Mouse (Mus musculus): Measurements from ENCODE around the gene Pp2d1.

The Pp2d1 gene

DNA sequence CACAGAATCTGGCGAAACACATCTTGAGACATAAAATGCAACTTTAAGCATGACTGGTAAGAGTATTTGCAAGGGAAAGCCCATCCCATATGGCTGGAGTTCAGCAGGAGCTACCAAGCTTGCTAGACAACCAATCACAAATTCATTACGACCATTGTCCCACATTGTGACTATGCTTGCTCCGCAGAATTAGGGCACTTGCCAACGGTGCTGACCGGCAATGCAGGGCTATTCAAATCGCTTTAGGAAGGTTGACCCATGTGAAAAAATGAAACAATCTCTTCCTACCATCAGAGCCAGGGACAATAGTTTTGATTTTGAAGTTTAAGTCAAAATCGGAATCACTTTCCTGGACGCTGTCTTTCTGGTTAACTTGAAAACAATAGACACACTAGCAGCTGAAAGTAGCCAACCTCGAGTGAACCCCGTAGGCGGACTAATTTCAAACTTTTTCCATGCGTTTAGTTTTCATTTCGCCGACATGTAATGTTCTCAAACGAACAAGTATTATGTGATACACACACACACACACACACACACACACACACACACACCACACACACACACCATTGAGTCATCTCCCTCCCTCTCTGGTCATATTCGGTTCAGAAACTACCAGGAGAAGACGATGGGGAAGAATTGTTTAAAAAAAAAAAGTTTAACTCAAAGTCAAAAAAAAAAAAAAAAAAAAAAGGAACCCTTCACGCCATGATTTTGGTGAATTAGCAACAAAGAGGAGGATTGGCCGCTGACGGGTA lies 27.1 kb upstream of the Pp2d1 start, which contains the start of gene Kat2b:
Gene Kat2b (plus strand): TSS at position 701 of the 758 bp plus-strand sequence.
- DNase-seq (ENCODE audit: low spot score in 2 of 2), result peak in 1 of 2 experiments; percentile 30

DNA sequence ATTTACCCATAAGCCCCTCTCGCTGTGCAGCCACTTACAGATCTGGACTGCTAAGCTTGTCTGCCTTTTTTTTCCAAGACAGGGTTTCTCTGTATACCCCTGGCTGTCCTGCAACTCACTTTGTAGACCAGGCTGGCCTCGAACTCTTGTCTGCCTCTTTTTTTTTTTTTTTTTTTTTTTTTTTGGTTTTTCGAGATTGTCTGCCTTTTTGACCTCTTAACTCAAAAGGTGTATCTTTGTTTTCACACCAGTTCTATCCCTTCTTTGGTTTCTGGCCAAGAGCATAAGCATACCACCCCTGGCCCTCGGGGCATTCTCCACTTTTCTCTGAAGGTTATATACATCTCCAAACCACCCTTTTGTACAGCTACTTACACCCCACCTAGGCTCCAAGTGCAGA lies 25.6 kb upstream of the Pp2d1 start:
- DNase-seq (ENCODE audit: low spot score in 2 of 2), result no peak

DNA sequence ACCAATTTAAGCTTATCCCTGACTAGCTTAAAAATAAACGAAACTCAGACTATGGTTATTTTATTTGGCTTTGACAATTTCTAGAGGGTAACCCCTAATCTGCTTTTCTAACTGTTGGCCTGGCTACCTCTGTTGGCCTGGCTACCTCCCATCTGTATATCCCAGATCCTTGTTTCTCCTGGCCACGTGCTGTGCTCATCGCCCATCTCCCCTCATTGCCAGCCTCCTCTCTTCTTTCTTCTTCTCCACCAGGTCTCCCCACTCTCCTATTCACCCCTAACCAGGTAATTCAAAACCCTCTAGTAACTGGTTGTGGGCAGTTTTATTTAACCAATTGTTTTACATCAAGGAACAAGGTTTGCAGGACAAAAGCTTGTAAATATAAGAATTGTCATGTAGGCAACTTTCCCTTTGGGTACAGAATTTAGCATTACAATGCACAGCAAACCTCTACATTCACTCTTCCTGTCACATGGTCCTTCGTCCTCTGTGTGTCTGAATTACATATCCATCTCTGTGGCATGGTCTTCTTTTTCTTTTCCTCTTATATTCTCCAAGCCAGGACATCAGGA lies 22.3 kb upstream of the Pp2d1 start:
- DNase-seq (ENCODE audit: low spot score in 2 of 2), result no peak

DNA sequence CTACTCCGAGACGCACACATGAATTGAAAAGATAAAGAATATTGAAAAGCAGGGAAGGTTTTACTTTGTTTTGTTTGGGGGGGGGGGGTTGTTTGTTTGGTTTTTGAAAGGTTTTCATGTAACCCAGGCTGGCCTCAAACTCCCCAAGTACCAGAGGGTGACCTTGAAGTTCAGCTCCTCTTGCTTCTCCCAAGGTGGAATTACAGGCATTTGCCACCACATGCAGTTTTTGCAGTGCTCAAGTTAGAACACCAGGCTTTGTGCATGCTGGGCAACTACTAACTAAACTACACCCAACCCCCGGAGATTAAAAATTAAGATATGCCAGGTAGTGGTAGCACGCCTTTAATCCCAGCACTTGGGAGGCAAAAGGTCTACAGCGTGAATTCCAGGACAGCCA lies 20.4 kb upstream of the Pp2d1 start:
- no peak for DNase-seq (ENCODE audit: low spot score in 2 of 2)

DNA sequence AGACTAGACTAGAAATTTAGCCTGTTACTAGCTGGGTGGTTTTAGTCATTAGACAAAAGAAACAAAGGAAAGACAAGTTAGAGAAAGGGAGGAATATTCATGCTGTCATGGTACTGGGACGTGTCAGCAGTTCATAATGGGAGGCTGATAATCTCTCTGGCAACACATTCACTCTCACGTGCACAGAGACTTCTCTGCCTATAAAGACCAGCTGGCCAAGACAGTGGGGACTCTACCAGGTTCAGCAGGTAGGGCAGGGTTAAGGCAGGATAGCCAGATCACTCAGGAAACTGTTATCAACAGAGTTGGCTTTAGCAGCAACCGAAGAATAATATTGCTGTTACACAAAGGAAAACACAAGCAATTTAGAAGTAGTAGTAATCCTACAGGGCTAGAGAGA lies 18.2 kb upstream of the Pp2d1 start:
- no peak for DNase-seq (ENCODE audit: low spot score in 2 of 2)

DNA sequence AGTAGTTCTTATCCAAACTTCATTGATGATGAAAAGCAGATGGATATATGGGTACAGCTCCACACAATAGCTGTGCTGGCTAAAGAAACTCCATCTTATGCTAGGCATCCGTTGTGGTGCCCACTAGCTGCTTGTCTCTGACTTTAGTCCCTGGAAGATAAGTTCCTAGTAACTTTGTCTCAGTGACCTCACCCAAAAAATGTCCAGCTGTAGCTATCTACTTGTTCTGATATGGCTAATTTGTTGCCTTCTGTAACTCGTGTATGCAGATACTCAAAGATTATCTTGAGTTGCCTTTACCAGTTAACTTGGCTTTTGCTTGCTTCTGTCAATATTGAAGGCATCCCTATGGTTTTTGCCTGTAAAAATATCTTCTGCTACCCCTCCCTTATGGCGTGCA lies 15.6 kb upstream of the Pp2d1 start:
- no peak for DNase-seq (ENCODE audit: low spot score in 2 of 2)

DNA sequence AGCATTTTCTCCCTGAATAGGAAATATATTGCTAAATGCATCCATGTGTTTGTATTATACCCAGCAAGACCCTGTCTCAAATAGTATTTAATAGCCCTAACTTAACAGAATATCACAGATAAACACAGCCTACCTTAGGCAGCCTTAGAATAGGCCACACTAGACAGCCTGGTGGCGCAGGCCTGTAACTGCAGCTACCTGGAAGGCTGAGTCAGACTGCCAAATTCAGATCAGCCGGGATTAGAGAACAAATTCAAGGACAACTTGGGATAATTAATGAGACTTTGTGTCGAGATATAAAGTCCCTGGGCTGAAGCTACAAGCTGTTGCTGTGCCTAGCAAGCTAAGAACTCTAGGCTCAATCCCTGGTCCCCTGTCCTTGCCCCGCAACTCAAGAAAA lies 14.8 kb upstream of the Pp2d1 start:
- no peak for DNase-seq (ENCODE audit: low spot score in 2 of 2)

DNA sequence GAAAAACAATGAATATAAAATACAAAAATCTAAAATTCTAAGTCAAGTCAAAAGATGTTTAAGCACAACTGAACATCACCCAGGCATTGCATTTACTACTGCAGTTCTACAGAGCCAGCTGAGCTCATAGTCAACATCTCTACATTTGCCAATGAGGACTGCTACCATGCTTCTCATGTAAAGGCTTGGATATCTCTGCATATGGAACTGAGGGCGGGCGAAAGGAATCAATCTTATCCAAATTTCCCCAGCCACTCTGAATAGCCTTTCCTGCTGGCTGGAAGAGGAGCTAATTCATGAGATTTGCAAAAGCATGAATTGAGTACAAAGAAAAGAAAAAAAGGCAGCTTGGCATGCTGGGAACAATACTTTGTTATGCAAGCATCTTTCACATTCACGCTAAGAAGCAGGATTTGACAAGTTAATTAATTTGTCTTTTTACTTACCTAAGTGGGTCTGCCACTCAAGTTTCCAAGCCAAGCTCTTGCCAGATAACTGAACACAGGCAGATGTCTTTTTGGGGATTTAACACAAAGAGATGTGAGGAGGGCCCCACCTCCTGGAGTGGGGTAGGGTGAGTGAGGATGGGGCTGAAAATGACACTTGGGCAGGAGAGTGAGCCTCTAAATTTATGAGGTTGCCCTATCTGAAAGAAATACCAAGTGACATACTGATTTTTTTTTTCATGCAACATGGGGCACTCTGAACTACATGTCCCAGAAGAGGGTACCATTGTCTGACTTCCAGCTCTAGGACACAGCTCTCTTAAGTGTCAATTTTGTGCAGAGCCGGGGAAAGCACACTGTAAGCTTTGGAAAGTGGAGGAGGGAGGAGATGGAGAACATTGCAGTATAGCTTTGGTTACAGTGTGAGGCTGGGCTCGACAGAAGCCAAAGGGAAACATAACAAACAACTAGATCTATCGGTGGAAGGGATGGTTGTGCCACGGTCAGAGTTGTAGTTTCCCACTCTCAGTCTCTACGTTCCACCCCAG lies 12.4 kb upstream of the Pp2d1 start:
- no peak for DNase-seq (ENCODE audit: low spot score in 2 of 2)

DNA sequence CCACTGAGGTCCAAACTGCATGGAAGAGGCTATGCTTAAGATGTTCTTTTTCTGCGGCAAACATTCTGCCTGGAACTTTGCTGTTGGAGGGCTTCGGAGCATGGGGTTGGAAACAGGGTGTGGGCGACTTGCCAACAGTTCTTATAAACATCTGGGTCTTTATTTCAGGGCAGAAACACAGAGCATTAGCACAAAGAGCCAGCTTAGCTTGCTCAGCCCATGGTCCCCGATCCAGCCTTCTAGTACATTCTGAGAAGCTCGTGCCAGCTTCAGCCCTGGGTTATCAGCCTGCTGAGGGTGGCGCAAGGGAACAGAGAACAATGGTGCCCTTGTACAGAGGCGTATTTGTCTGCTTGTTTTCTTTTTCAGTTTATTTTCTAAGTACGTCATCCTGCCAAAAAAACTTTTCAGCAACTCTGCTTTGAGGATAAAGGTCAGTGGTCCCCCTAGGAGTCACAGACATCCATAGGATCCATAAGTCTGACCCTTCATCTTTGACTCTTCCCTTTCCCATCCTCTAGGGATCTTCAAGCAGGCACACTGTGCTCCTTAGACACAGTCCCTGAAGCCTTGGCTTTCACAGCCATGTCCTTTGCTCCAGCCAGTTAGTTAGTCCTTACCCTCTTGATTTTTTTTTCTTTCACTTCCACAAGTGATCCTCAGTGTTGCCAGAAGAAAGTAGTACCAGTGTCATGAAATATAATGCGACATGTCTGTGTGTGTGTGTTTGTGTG lies 4.5 kb upstream of the Pp2d1 start:
- DNase-seq (ENCODE audit: low spot score in 2 of 2), result peak in 1 of 2 experiments; percentile 18

DNA sequence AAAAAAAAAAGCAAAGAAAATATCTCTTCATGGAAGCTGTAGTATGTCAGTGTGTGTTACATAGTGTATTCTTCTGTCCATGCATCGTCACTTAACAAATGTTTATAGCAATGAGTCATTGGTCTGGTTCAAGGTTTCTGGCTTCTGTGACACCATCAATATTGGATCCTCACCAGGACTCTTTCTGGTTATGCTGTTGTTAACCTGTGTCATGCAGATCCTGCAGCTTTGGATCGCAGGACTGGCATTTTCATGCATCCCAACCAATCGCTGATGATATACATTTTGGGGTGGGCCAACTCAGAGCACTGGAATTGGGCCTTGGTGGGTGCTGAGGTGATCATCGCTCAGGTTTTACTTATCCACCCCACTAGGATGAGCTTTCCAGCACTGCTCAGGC lies 3.3 kb upstream of the Pp2d1 start:
- DNase-seq (ENCODE audit: low spot score in 2 of 2), result no peak

DNA sequence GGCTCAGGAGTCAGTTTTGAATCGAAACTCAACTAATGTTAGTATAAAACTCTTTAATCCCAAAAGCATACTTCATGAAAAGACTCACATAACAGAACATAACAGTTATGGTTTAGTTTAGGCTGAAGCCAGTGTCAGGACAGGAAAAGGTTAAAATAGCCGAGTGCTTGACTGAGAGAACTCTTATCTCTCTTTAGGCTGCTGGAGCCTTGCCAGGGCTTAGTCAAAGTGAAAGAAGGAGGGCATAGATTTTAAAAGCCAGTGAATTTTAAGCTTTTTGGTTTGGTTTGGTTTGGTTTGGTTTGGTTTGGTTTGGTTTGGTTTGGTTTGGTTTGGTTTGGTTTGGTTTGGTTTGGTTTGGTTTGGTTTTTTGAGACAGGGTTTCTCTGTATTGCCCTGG lies 6.8 kb downstream of the Pp2d1 start:
- DNase-seq (ENCODE audit: low spot score in 2 of 2), result no peak

DNA sequence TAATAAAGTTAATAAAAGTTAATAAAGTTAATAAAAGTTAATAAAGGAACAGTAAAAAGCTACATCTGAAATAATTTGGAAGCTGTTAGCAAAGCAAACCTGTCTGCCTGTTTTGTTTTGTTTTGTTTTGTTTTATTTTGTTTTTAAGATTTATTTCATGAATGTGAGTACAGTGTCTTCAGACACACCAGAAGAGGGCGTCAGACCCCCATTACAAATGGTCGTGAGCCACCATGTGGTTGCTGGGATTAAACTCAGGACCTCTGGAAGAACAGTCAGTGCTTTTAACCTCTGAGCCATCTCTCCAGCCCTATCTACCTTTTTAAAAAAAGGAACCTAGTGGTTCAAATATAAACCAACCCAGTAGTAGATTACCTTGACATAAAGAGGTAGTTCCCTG lies 8.1 kb downstream of the Pp2d1 start:
- DNase-seq (ENCODE audit: low spot score in 2 of 2), result no peak

DNA sequence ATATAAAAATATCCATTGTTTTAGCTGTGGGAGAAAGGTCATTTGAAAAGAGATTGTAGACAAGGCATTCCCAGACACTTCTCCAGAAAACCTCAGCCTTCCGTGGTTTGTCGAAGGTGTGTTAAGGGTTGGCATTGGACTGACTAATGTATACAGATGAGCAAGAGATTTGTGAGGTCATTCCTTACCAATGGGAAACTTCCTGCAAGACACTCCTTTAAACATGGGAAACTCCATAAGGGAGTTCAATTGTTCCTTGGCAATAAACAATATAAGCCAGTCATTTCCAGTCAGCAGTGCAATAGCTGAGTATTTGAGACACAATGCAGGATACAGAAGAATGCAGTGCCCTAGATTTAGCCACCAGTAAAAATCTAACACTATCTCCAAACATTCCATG lies 11.2 kb downstream of the Pp2d1 start:
- no peak for DNase-seq (ENCODE audit: low spot score in 2 of 2)

DNA sequence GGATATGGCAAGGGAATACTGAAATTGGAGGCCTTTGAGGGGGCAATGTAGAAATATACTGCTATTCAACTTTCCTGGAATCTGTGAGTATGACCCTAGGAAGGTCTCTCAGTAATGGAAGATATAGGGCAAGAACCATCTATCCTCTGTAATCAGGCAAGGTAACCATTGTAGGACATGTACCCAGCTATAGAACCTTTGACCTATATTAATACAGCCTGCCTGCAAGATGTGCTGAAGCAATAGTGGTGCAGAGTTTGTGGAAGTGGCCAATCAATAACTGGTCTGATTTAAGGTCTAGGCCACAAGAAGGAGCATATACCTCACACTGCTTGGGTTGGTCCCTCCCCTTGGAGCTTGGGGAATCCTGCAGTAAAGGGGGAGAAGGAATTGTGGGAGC lies 18.7 kb downstream of the Pp2d1 start:
- no peak for DNase-seq (ENCODE audit: low spot score in 2 of 2)

DNA sequence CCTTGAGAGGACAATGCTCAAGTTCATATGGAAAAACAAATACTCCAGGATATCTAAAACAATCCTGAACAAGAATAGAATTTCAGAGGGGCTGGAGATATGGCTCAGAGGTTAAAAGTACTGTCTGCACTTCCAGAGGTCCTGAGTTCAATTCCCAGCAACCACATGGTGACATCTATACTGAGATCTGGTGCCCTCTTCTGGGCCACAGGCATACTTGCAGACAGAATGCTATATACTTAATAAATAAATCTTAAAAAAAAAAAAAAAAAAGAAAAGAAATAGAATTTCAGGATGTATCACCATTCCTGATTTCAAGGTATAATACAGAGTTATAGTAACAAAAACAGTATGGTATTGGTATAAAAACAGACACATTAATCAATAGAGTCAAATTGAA lies 19.9 kb downstream of the Pp2d1 start:
- no peak for DNase-seq (ENCODE audit: low spot score in 2 of 2)

DNA sequence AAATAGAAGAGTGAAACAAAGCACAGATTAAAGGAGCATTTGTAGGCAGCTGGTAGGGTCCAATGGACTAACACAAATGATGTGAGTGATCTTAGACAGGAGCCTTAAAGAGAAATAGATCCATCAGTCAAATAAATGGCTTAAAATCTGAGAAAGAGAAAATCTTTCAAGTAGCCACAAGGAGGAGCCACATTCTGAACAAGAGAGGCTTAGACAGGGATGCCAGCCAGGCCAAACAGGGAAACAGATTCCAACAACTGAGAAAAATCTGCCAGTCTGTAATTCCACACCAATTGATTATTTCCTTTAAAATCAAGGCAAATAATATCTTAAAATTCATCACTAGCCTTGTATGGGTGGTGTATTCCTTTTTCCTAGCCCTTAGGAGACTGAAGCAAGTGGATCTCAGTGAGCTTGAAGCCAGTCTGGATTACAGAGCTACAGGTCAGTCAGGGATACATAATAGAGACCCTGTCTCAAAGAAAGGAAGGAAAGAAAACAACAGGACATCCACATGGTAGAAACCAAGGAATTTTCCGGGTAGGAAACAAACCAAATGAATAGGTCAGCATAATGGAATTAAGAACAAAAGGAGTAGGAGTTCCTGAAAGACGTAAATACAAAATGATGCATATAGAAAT lies 26.8 kb downstream of the Pp2d1 start:
- no peak for DNase-seq (ENCODE audit: low spot score in 2 of 2)

DNA sequence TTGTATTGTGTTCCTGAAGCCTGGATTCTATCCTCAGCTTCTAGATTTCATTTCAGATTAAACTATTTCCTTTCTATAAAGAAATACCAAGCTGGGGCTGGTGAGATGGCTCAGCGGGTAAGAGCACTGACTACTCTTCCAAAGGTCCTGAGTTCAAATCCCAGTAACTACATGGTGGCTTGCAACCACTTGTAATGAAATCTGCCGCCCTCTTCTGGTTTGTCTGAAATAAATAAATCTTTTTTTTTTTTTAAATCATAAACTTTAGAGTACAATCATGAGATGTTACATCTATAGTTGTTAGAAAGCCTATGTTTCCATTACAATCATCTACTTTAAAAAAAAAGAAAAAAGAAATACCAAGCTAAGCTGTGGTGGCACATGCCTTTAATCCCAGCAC lies 36.3 kb downstream of the Pp2d1 start:
- DNase-seq (ENCODE audit: low spot score in 2 of 2), result no peak

DNA sequence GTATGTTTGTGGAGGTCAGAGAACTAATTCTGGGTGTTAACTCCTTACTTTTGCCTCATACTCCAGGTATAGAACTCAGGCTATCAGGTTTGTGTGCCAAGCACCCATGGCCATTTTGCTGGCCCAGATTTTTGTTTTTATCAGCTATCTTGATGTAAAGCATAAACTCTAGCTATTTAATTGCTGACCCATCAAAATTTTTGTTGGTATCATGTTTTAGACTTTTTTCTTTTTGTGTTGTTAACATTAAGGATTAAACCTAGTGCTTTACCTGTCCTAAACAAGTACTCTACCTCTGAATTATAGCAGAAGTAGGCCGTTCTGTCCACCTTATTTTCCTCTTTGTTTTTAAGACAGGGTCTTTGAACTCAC lies 50.3 kb downstream of the Pp2d1 start:
- DNase-seq (ENCODE audit: low spot score in 2 of 2), result no peak

DNA sequence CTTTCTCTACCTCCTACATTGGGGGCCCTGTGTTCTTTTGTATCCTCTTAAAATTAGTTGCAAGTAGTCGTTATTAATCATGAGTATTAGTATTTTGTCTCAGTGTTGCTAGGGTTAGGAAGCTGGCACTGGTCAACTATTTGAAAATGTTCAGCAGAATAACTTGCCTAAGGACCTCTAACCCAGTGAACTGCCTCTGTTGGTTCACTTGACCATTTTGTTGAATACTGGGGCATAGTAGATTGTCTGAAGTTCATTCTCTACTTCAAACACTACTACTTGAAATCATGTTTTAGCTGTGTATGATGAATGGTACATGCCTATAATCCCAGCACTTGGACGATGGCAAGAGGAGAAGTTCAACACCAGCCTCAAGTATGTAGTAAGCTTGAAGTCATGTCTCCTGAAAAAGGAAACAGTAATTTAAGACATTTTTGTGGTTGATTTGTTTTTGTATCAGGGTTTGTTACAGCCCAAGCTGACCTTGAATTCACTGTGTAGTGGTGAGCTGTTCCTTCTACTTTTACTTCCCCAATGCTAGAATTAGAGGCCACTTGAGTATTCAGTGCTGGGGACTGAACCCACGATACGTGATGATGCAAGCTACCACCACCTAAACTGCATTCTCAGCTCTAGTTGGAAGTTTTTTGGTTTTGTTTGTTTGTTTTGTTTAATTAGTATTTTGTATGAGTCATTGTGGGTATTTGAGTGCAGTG lies 50.8 kb downstream of the Pp2d1 start:
- DNase-seq (ENCODE audit: low spot score in 2 of 2), result no peak

DNA sequence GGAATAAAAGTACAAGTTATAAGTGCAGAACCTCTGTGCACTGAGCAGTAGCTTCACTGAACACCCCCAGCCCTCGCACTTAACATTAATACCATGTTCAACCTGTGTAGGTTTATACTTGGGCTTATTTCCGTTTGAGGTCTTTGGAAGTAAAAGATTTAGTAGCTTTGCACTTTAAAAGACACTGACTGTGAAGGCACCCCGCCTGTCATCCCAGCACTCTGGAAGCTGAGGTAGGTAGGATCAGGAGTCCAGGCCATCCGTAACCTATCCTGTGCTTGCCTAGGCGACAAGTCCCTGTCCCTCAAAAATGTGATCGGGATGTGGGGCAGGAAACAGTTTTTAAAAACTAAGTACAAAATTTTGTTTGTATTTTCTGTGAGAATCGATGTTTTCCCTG lies 58.8 kb downstream of the Pp2d1 start:
- DNase-seq (ENCODE audit: low spot score in 2 of 2), result no peak

DNA sequence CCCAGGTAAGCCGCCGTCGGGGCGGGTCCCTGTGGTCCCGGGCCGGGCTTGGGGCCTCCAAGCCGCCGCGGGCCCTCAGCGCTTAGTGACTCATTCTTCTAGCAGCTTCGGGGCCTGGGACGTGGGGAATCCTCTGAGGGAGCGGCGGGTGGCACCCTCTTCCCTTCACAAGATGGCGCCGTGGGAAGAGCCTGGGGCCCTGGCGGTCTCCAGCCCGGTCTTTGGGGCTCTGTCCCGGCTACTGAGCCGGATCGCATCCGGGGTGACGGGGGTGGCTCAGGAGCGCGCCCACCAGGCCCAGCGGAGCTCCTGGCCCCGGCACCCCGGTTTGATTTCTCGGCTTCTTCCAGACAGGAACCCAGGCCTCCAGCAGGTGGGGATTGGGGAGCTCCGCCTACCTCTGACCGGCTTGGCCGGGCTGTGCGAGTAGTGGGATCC lies 59.6 kb downstream of the Pp2d1 start:
- DNase-seq (ENCODE audit: low spot score in 2 of 2), result peak; percentile 57 to 66
